In the genomic region with DNA sequence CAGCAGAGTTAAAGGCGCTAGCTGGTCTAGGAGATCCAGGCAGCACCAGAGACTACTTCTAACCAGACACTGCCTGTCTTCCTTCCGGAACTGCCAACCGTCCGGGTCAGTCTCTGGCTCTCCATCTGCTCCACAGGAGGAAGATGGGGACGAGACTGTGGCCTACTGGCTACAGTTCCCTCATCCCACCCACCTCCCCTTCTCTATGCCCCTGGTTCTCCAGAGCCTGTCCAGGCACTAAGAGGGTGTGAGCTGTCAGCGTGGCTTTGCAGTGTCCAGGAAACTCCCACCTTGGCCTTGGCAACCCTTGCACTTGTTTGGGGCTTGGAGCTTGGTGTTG, we compare ENCODE assay signal across 9 mouse cellular contexts. TPM values are rescaled to one million over a fixed set of nuclear protein-coding genes. Genes with fewer than 3 reads are reported as not detected.
DNase-seq lines count a peak whose midpoint lies in the region; ATAC-seq and TF ChIP-seq lines count a peak whose summit lies in the region.
"Had no signal": no experiment of that assay in that cellular context is flagged by ENCODE, and none has a peak within 500 bp of the region (broad histone marks: within the 10 kb centered on the region; RNA-seq: fewer than 3 reads in every experiment).

No protein-coding gene starts in this region.

- H3K27me3 ChIP-seq in heart, embryonic 14.5 days (ENCODE audit: control insufficient read depth, insufficient read depth, low read length) = no peaks in the 10 kb centered on the region
- no peaks in the 10 kb centered on the region for H3K27me3 ChIP-seq in hindbrain, embryonic 11.5 days (ENCODE audit: control insufficient read depth, insufficient read depth, low read length)

- in situ Hi-C loops in ES-E14 (cut with MboI; ENCODE audit: low sequenced_read_pairs in 2 of 2, unreplicated experiment in 2 of 2) = no loop called here

- H3K4me3 ChIP-seq in heart, embryonic 14.5 days (ENCODE audit: control insufficient read depth in 1 of 2, insufficient read depth in 1 of 2, low read depth in 1 of 2, low read length in 2 of 2) = peak overlapping the region; percentile 45 to 48
- H3K4me3 ChIP-seq in ES-E14 (ENCODE audit: insufficient read depth in 1 of 2, low read depth in 1 of 2, low read length in 2 of 2, poor library complexity in 1 of 2, severe bottlenecking in 1 of 2) = peak overlapping the region; percentile 44 to 70
- H3K4me3 ChIP-seq in hindbrain, embryonic 11.5 days (ENCODE audit: low read depth, low read length) = peak overlapping the region; percentile 50

- ATAC-seq in heart, embryonic 14.5 days (ENCODE audit: insufficient number of reproducible peaks, insufficient read depth, low FRiP score, low read depth) = no peak; the same call in 1 of the 2 replicates
- ATAC-seq in hindbrain, embryonic 11.5 days (ENCODE audit: low FRiP score) = peak; percentile 71
- 0 out of 2 replicates have a peak, but pooled peaks have one; percentile 26 for ATAC-seq in megakaryocyte-erythroid progenitor cell, adult 5-6 weeks (replicated peaks; ENCODE audit: low FRiP score, low TSS enrichment, poor library complexity, severe bottlenecking)
- no peak for ATAC-seq in CD4-positive, CD25-positive, alpha-beta regulatory T cell, adult 4 months

- no peak for DNase-seq in heart, adult 9 months (ENCODE audit: low spot score in 2 of 2)
- DNase-seq in ES-E14 (ENCODE audit: low read depth, low spot score) (no peak), MN1 (ENCODE audit: low spot score) (no peak)
- no peak for DNase-seq in hindbrain, embryonic 11.5 days (ENCODE audit: low spot score)
- DNase-seq in spleen, adult 12 weeks (ENCODE audit: low spot score) = no peak

- no peaks in the 10 kb centered on the region for H3K9me3 ChIP-seq in heart, embryonic 14.5 days (ENCODE audit: control insufficient read depth, low read length)
- no peaks in the 10 kb centered on the region for H3K9me3 ChIP-seq in ES-E14 (ENCODE audit: control insufficient read depth, insufficient read depth, low read depth, low read length)
- H3K9me3 ChIP-seq in hindbrain, embryonic 11.5 days (ENCODE audit: control insufficient read depth, low read length) = no peaks in the 10 kb centered on the region
- H3K9me3 ChIP-seq: G1E had no signal

- no peaks in the 10 kb centered on the region for H3K36me3 ChIP-seq in heart, embryonic 14.5 days (ENCODE audit: control insufficient read depth, insufficient read depth, low read length)
- no peaks in the 10 kb centered on the region for H3K36me3 ChIP-seq in ES-E14 (ENCODE audit: control insufficient read depth, insufficient read depth, low read length, poor library complexity, severe bottlenecking)
- no peaks in the 10 kb centered on the region for H3K36me3 ChIP-seq in hindbrain, embryonic 11.5 days (ENCODE audit: control insufficient read depth, insufficient read depth, low read length)
- H3K36me3 ChIP-seq: G1E had no signal

- no peak overlapping the region for H3K27ac ChIP-seq in heart, embryonic 14.5 days (replicated peaks in 1 of 2; ENCODE audit: control insufficient read depth in 1 of 2, insufficient read depth in 1 of 2, low read depth in 2 of 2, low read length in 2 of 2)
- no peak overlapping the region for H3K27ac ChIP-seq in ES-E14 (ENCODE audit: insufficient read depth, low read depth, low read length, poor library complexity, severe bottlenecking)
- H3K27ac ChIP-seq in hindbrain, embryonic 11.5 days (ENCODE audit: low read depth, low read length) = peak overlapping the region; percentile 62; the same call in 1 of the 2 replicates

- H3K4me2 ChIP-seq in heart, embryonic 14.5 days (ENCODE audit: low read length) = peak overlapping the region; percentile 69
- H3K4me2 ChIP-seq in hindbrain, embryonic 11.5 days (replicated peaks; ENCODE audit: low read depth, low read length) = peak overlapping the region; percentile 68

- WGBS in heart, embryonic 14.5 days = under 1% methylated on average over 5 of the region's 6 CpGs
- 0% methylated on average over 6 of the region's 6 CpGs for WGBS in hindbrain, embryonic 11.5 days

- peak overlapping the region; percentile 71 for H3K9ac ChIP-seq in heart, embryonic 14.5 days (ENCODE audit: low read length)
- peak overlapping the region; percentile 48 for H3K9ac ChIP-seq in ES-E14 (ENCODE audit: insufficient read depth, low read depth, low read length, poor library complexity, severe bottlenecking)
- H3K9ac ChIP-seq in hindbrain, embryonic 11.5 days (ENCODE audit: low read depth, low read length) = peak overlapping the region; percentile 67

- peaks cover 0 to 2% of the 10 kb centered on the region in 2 experiments; a peak in 1 of 4 replicates for H3K4me1 ChIP-seq in heart, embryonic 14.5 days (ENCODE audit: control insufficient read depth in 2 of 2, insufficient read depth in 2 of 2, low read length in 2 of 2)
- H3K4me1 ChIP-seq in ES-E14 (ENCODE audit: control insufficient read depth in 2 of 2, insufficient read depth in 2 of 2, low read length in 2 of 2, poor library complexity in 1 of 2) = peaks cover 0 to 7% of the 10 kb centered on the region in 2 experiments; a peak in 2 of 4 replicates
- no peaks in the 10 kb centered on the region for H3K4me1 ChIP-seq in hindbrain, embryonic 11.5 days (replicated peaks; ENCODE audit: control insufficient read depth, insufficient read depth, low read length)

TF ChIP-seq in ES-E14, 5 proteins besides CTCF, POLR2A, EP300 and RAD21:
- TF ChIP-seq HCFC1 (IDR thresholded peaks at IDR 0.05; ENCODE audit: borderline replicate concordance, insufficient read depth, low read length) (no peak), ZNF384 (IDR thresholded peaks at IDR 0.05; ENCODE audit: low read depth, low read length) (no peak), ZC3H11A (IDR thresholded peaks at IDR 0.05; ENCODE audit: borderline replicate concordance, low read depth, low read length) (no peak), MAFK (IDR thresholded peaks at IDR 0.05; ENCODE audit: insufficient read depth, low read depth, low read length) (no peak)

RNA-seq across cellular contexts. Expression of a gene that starts 1.8 kb away (rescaled TPM):
- polyA plus RNA-seq in heart, embryonic 14.5 days (2014; fragmentation: Nextera tagmentation; extraction: Ambion mirVana) = 37.7 and 39.8 TPM in 2 replicates
- 1.7 and 2.0 TPM in 2 replicates for total RNA-seq in ES-E14 (2012; rRNA removed)
- polyA plus RNA-seq in hindbrain, embryonic 11.5 days (2014; fragmentation: Nextera tagmentation; extraction: Ambion mirVana) = 55.0 TPM in 2 replicates
- total RNA-seq in megakaryocyte-erythroid progenitor cell, adult 5-6 weeks (2014; fragmentation: Nextera tagmentation) = 0.94 and 2.5 TPM in 2 replicates
- 1.8 and 2.5 TPM in 2 replicates for total RNA-seq in megakaryocyte-erythroid progenitor cell, adult 5-6 weeks (2017)
- 10 to 100 TPM; 15.5 to 16.6 TPM for polyA plus RNA-seq in CD4-positive, CD25-positive, alpha-beta regulatory T cell, adult 4 months (2017; shearing (Covaris generic))

Comparison
In these comparisons a context has a peak if more than half of its experiments do, and no peak if none do; other contexts are left out.
1. ATAC-seq: peak in hindbrain, embryonic 11.5 days (single experiment) and megakaryocyte-erythroid progenitor cell, adult 5-6 weeks (single experiment); none in heart, embryonic 14.5 days (single experiment) and CD4-positive, CD25-positive, alpha-beta regulatory T cell, adult 4 months (single experiment).
2. Peak in every context shown above with its lines, with median percentiles within 50 percentile points of each other: H3K4me3 ChIP-seq and H3K9ac ChIP-seq.